Mouse (Mus musculus) right cerebral cortex, adult 2 months (tissue): Measurements from ENCODE around the gene Alyref2.
A peak's percentile ranks its signal among the peaks of the same experiment; 100 is the strongest.
"Not testable (repeated sequence)": the region's sequence is repeated elsewhere in the genome, so short reads cannot be mapped to it uniquely, and the experiment has no call there.

Experiments used
- DNase-seq, 2 experiments: peaks; one replicate each; pipeline ENCODE4 v3.0.0; 2021 to 2022; ENCODE audit warnings: low spot score in 2 of 2

The Alyref2 gene

GRCm38 (mm10) chr1:171503250-171503591 is at the start of gene Alyref2:
Alyref2 (plus strand) TSS chr1:171503478.
- peak; percentile 93 to 94 for DNase-seq

- DNase-seq: no peak
Observed at GRCm38 (mm10) chr1:171454926-171455325, 48.4 kb upstream of the Alyref2 start.

GRCm38 (mm10) chr1:171457568-171457967 is 45.7 kb upstream of the Alyref2 start:
- no peak for DNase-seq

- no peak for DNase-seq
Observed at GRCm38 (mm10) chr1:171459791-171460190, 43.5 kb upstream of the Alyref2 start.

- DNase-seq: no peak
Observed at GRCm38 (mm10) chr1:171460551-171461503, 42.5 kb upstream of the Alyref2 start.

GRCm38 (mm10) chr1:171463133-171463532 is 40.1 kb upstream of the Alyref2 start:
- DNase-seq: no peak

- no peak for DNase-seq
Observed at GRCm38 (mm10) chr1:171465749-171466412, 37.4 kb upstream of the Alyref2 start.

GRCm38 (mm10) chr1:171466565-171466964 is 36.7 kb upstream of the Alyref2 start:
- no peak for DNase-seq

- DNase-seq: no peak
Observed at GRCm38 (mm10) chr1:171469678-171470077, 33.6 kb upstream of the Alyref2 start.

GRCm38 (mm10) chr1:171470371-171470871 is 32.9 kb upstream of the Alyref2 start:
- peak; percentile 69 to 70 for DNase-seq

- DNase-seq: no peak
Observed at GRCm38 (mm10) chr1:171470896-171471295, 32.4 kb upstream of the Alyref2 start.

GRCm38 (mm10) chr1:171471452-171471851 is 31.8 kb upstream of the Alyref2 start:
- DNase-seq: no peak

- not testable (repeated sequence) for DNase-seq
Observed at GRCm38 (mm10) chr1:171471941-171472340, 31.3 kb upstream of the Alyref2 start.

GRCm38 (mm10) chr1:171473506-171473905 is 29.8 kb upstream of the Alyref2 start:
- DNase-seq: no peak

GRCm38 (mm10) chr1:171473920-171474640 is 29.2 kb upstream of the Alyref2 start:
- no peak for DNase-seq

- DNase-seq: no peak
Observed at GRCm38 (mm10) chr1:171477123-171477522, 26.2 kb upstream of the Alyref2 start.

GRCm38 (mm10) chr1:171477758-171478545 is 25.3 kb upstream of the Alyref2 start:
- no peak for DNase-seq

GRCm38 (mm10) chr1:171478968-171479367 is 24.3 kb upstream of the Alyref2 start:
- DNase-seq: peak; percentile 82 to 87

- DNase-seq: no peak
Observed at GRCm38 (mm10) chr1:171494241-171494640, 9.0 kb upstream of the Alyref2 start.

- DNase-seq: no peak
Observed at GRCm38 (mm10) chr1:171495371-171495770, 7.9 kb upstream of the Alyref2 start.

- DNase-seq: no peak
Observed at GRCm38 (mm10) chr1:171499856-171500255, 3.4 kb upstream of the Alyref2 start.
